Mouse (Mus musculus): ENCODE data around the gene Fyn. TPM values are rescaled to one million over a fixed set of nuclear protein-coding genes. Genes with fewer than 3 reads are reported as not detected.

Gene Fyn
- polyA plus RNA-seq, 3 experiments from 2014 or later: 100 to 133 (median 132) TPM

GRCm38 (mm10) chr10:39445870-39446269 is 77.2 kb downstream of the Fyn start:
- ATAC-seq: no peak

GRCm38 (mm10) chr10:39446706-39447105 is 78.1 kb downstream of the Fyn start:
- no peak for ATAC-seq

GRCm38 (mm10) chr10:39449179-39449578 is 80.5 kb downstream of the Fyn start:
- no peak for ATAC-seq

GRCm38 (mm10) chr10:39450356-39450755 is 81.7 kb downstream of the Fyn start:
- no peak for ATAC-seq

GRCm38 (mm10) chr10:39451065-39451464 is 82.4 kb downstream of the Fyn start:
- no peak for ATAC-seq

GRCm38 (mm10) chr10:39451918-39452624 is 83.4 kb downstream of the Fyn start:
- no peak for ATAC-seq

- no peak for ATAC-seq
These were observed 86.7 kb downstream of the Fyn start for GRCm38 (mm10) chr10:39455344-39455743.

- peak; percentile 74 for ATAC-seq
These were observed 87.4 kb downstream of the Fyn start for GRCm38 (mm10) chr10:39455857-39456620.

- ATAC-seq: peak; percentile 25
These were observed 88.1 kb downstream of the Fyn start for GRCm38 (mm10) chr10:39456776-39457175.

GRCm38 (mm10) chr10:39457281-39457680 is 88.6 kb downstream of the Fyn start:
- ATAC-seq: no peak

- peak; percentile 34 for ATAC-seq
These were observed 90.4 kb downstream of the Fyn start for GRCm38 (mm10) chr10:39458766-39459699.

GRCm38 (mm10) chr10:39460621-39461020 is 92.0 kb downstream of the Fyn start:
- ATAC-seq: no peak

GRCm38 (mm10) chr10:39461909-39462308 is 93.3 kb downstream of the Fyn start:
- ATAC-seq: no peak

GRCm38 (mm10) chr10:39462711-39463110 is 94.1 kb downstream of the Fyn start:
- no peak for ATAC-seq

- ATAC-seq: no peak
These were observed 95.7 kb downstream of the Fyn start for GRCm38 (mm10) chr10:39464383-39464782.

GRCm38 (mm10) chr10:39467317-39467716 is 98.7 kb downstream of the Fyn start:
- ATAC-seq: no peak

GRCm38 (mm10) chr10:39467821-39468220 is 99.2 kb downstream of the Fyn start:
- no peak for ATAC-seq

GRCm38 (mm10) chr10:39468576-39468975 is 99.9 kb downstream of the Fyn start:
- ATAC-seq: no peak

- peak; percentile 30 for ATAC-seq
These were observed 100.7 kb downstream of the Fyn start for GRCm38 (mm10) chr10:39469341-39469740.

- peak; percentile 32 for ATAC-seq
These were observed 101.7 kb downstream of the Fyn start for GRCm38 (mm10) chr10:39470321-39470720.

- peak; percentile 7 for ATAC-seq
These were observed 102.5 kb downstream of the Fyn start for GRCm38 (mm10) chr10:39471040-39471713.

Data from inflammation-experienced regulatory T-cells, adult 6 months (primary cell).